Mouse (Mus musculus) layer of hippocampus, postnatal 36 days (tissue): ENCODE measurements around the gene Dcaf8. TPM values are rescaled to one million over a fixed set of nuclear protein-coding genes. Genes with fewer than 3 reads are reported as not detected.
A peak's percentile ranks its signal among the peaks of the same experiment; 100 is the strongest.

Experiments
- DNase-seq, 2 experiments: peaks; one replicate each; pipeline ENCODE4 v3.0.0; 2022
- total RNA-seq, 2 experiments: library from RNA; stranded (reverse); gene quantifications; 2 replicates each; pipeline ENCODE4 v1.2.3; 2021

Dcaf8 gene
- total RNA-seq, 2 experiments from 2014 or later, result 103 to 105 TPM

DNA sequence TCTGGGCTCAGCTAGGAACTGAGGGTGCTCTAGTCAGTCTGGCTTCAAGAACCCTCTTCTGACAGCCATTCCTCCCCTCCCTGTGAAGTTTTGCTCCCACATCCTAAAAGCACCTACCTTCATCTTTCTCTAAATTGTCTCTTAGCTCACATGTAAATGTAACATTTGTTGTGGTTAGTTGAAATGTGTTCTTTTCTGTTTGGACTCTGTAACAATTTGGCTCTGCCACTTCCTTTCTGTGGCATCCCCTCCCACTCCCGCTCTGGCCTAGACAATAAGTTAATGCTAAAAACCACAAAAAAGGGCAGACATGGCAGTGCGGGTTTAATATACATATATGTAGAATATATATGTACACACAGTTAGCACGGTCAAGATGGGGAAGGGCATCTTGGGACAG lies 49.3 kb downstream of the Dcaf8 start:
- DNase-seq, result no peak

DNA sequence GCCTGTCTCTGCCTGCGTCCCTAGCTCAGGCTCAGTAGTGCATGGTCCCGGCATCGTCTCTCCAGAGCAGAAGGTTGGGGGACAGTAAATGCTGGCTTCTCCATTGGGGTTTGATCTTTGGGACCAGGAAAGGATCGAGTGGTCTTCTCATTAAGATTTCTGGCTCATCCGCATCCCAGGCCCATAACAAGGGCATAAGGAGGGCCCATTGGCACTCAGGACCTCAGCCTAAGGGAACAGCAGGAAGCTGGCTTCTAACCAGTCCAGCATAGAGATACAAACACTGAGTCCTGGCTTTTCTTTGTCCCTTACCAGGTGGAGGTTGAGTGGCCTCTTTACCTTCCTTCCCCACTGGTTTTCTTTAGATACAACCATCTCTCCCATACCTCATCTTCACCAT lies 50.0 kb downstream of the Dcaf8 start:
- DNase-seq, result peak in 1 of 2 experiments; percentile 1

DNA sequence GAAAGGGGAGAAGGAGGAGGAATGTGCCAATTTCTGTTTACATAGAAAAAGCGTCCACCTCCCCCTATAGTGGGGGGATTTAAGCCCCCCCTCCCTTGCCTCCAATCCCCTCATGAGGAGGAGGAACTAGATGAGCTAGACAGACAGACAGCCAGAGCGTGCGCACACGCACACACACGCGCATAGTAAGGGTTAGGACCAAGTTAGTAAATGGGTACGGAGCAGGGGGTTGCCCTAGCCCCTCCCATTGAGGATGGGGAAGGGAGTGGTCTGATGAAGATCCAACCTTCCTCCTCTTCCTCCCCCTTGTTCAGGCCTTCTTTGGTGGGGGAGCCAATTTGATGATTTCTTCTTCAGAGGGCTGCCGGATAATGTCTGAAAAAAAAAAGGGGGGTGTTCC lies 50.4 kb downstream of the Dcaf8 start:
- peak in 1 of 2 experiments; percentile 1 for DNase-seq

DNA sequence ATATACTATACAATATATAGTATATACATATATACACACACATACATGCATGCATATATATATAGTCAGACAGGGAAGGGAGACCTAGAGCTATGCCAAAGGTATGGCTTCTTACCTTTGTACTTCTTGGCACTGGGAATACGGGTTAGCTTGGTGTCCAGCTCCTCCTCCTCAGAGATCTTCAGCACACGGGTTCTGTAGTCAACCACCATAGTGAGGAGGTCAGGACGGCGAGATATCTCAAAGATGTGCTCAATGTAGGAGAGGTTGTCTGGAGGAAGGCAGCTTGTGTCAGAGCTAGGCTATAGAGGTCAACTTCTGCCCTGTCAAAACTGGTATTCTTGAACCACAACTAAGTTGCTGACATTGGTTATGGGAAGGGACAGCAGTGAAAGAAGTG lies 51.1 kb downstream of the Dcaf8 start:
- DNase-seq, result no peak

DNA sequence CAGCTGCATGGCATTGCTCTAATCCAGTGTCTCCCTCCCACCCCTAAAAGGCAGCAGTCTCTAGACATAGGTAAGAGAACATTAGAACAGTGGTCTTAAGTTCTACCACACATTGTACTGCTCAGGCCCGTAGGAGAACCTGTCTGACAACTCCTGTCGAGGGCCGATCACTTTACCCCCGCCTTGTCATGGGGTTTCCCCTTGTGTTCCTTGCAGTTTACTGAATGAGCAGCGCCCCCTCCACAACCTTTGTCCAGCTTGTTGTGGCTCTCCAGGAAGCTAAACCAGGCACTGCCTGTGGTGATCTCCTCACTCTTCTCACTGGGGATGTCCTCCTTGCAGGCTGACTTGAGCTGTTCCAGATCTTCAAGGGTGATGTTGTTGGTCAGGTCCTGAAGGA lies 52.3 kb downstream of the Dcaf8 start:
- DNase-seq, result no peak

DNA sequence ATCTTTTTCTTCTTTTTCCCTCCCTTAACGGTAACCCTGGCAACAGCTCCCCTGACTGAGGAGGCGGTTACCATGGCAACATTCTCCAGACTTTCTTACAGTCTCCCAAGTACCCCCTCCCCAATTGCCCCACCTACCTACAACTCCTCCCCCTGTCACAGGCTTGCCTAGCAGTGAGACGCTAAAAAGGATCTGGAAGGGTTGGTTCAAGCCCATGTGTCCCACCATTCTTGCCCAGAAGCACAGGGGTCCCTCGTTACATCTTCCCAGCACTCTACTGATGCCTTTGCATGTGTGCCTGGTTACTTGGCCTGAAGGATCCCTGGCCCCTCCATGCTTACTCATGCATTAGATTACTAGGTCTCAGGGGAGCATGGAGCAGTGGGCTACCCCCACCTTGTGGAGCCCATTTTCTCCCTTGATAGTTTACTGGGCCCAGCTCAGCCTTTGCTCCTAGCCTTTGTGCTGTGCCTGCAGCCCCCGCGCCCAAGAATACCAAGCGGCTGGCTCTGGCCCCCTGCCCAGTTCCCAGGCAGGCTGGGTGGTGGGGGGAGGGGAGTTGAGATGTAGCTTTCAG lies 53.1 kb downstream of the Dcaf8 start:
- peak; percentile 72 to 79 for DNase-seq

DNA sequence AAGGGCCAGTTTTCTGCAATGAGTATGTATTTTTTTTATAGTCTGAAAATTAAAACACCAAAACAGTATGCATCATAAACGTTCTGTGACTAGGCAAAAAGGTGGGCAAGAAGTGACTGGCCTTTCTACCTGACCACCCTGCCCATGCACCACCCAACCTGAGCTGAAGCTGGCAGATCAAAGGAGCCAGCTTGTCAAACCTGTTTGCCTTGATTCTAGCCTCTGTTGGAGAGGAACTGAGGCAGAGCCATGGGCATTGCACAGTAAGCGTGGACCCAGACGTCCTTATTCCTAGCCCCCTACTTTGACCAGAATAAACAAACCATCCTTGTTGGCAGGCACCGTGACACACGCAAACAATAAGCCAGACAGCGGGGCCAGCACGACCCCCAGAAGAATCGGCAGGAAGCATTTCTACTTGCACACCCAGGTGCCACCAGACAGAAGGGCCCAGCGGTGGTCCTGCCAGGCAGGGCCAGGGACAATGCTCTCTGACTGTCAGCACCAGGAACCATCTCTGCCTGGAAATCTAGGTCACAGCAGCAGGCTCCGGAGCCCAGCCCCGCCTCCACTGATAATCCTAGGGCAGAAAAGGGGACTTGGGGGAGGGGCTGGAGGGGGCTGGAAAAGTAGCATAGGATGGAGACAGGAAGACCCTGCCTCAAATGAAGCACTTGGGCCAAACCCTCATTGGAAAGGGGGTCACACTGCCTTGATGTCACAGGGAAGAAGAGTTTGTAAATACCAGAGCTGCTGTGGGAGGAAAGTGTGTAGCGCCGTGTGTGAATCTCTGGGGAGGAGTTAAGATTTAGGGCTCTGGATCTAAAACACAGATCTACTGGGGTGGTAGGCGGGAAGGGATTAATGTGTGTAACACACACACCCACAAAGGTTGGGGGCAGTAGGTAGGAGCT lies 54.3 kb downstream of the Dcaf8 start:
- DNase-seq, result no peak

DNA sequence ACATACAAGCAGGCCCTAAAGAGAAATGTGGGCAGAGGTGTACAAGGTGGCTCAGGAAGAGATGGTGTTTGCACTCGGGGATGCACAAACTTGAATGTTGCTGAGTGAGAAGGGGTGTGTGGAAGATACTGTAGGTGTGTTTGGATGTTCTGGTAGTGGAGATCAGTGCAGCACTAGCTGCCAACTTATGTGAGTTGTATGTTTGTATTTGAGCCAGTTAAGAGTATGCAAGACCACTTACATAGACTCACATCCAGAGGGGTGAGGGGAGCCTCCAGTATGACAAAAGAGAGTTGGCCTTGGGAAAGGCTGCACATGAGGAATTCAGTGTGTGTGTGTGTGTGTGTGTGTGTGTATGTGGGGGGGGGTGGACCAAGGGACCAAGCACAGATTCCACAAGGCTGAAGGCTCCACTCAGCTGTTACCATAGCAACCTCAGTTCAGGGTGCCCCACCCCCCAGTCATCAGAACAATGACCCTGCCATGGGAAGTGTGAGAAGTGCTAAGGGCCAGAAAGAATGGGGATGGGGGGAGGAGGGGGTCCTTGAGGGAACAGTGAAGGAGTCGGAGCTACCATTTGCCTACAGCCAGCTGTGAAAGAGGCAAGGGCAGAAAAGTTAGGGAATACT lies 55.1 kb downstream of the Dcaf8 start:
- no peak for DNase-seq

DNA sequence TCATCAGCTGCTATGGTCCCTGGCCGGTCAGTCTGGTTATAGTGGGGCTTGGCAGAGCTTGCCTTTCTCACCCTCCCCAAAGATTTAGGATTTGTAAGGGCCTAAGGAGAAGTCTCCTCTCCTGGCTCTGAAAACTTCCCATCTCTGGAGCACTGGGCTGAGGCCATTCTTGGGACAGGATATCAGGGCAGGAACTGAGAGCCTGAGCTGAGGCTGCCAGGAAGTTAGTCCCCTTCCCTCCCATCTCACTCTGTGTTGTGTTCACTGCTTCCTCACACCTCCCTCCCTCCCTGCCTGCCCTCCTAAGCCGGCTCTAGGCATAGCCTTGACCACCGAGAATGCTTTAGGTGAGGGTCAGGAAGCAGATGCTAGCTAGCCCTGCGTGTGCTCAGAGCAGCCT lies 55.7 kb downstream of the Dcaf8 start:
- DNase-seq, result no peak

DNA sequence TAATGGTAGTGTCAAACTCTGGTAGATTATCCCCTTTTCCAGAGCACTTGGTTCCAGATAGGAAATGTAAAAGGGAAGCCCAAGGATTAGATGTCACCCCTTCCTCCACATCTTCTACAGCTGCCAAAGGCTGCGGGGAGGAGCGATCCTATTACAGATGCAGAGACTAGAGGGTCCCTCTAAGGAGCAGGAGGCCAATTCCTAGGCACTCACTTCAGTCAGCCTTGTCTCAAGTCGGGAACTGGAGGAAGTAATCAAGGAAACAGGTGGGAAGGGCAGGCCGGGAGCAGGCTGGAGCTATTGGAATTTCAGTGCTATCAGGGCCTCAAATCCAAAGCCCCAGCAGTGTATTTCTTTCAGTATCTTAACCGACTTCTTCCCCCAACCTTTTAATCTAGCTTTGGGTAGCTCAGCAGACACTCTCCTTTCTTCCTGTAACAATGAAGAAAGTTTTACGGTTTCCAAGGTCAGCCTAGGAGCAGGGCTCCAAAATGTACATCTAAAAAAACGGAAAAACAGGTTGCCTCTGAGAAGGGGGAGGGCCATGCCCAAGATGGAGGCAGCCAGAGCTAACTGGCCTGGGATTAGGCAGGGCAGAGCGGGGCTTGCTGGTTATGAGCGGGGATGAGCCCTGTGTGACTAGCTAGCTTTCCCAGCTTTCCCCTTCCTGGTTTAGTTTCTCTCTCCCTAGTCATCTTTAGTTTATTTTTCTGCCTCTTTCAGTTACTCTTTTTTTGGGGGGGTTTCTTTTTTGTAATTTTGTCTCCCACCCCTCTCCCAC lies 56.3 kb downstream of the Dcaf8 start:
- DNase-seq, result no peak

DNA sequence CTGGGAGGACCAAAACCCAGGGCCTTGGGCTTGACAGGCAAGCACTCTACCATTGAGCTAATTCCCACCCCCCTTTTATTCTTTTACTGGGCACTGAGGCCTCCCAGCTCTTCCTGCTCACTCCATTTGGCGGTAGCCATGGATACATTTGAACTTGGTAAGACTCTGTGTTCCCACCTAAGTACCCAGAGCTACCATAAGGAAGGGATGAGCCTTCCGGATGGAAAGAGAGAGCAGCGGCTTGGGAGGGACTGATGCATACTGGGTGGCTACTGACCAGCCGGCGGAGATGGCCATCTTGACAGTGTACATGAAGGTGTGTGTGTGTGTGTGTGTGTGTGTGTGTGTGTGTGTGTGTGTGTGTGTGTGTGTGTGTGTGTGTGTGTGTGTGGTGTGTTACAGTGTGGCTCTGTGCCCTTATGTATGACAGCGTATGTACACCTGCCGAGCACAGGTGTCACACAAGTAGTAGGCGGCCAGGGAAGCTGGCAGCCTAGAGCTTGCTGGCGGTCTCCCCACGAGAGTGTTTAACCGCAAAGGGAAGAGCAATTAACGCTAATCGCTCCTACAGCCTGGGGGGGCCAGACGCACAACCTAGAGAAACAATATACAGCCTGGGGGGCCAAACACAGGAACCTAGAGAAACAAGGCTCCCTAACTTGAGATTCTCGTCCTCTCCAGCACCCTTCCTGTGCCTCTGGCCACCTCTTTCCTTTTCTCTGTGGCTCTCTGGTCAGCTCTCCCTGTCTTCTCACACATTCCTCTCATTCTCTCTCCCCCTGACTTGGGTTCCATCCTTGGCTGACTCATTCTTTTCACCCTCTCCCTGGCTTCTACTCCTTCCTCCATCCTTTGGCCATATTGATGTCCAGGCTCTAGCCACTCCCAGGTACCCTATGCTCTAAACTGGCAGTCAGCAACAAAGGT lies 57.2 kb downstream of the Dcaf8 start:
- no peak for DNase-seq

DNA sequence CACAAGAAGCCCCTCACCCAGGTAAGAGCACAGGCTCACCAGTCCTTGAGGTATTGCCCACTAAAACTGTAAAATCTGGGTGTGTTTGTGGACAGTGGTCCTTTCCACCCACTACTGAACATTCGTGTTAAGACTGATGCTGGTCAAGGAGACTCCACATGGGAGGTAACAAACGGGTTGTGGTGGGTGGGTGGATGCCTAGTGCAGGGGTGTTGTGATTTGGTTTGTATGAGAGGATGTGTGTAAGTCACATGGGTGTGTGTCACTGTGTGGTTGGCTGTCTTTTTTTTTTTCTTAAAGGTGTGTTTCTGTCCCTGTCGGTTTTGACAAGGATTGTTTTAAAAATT lies 57.8 kb downstream of the Dcaf8 start:
- DNase-seq, result no peak

DNA sequence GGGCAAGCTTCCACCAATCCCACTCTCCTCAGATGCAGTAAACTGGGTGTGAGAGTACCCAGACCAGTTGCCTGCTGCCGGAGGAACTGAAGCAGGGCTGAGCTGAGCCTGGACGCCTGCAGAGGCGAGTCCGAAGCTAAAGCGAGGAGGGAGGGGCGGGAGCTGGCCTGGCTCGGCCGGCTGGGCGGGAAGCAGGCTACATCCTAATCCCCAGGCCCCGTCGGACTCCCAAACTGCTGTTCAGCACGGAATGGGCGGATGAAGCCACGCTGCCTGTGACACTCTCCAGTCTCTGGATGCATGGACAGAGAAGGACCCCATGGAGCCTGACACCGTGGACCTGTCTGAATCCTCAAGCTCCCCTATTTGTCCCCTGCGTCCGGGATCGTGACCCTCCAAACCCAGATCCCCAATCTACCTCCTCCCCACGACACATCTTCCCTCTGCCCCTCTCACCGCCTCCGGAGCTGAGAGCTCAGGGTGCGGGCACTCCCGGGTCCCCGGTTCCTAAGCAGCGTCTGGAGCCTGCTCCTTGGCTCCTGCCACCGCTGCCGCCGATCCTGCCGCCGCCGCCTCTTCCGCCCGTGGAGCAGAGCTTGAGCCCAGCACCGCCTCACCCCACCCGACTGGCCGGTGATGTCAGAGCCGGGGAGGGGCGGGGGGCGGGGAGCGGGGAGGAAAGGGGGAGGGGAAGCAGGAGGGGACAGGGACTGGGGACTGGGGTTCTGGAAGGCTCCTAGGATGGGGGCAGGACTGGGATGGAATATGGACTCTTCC lies 58.4 kb downstream of the Dcaf8 start, which contains the start of gene Pea15a:
Pea15a (minus strand) TSS at position 664 of the 777 bp plus-strand sequence.
- DNase-seq, result peak; percentile 82 to 84

DNA sequence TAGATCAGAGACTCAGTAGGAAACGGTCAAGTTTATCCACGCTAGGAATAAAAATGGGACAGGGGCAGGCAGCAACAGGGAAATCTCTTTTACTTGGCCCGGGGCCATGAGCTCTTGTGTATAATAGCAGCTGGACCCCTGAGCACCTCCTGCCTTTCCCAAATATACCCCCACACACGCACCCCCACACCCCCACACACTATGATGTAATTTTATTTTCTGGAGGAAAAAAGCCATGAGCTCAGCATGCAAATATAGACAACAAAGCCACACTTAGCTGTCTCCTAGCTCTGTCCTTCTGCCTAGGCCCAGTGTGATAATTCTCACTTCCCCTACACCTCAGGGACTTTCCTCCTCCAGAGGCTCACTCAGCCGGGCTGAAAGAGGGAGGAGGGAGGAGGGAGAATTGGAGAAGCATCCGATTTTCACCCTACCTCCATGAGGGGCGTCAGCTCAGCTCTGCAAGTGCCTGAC lies 59.3 kb downstream of the Dcaf8 start:
- no peak for DNase-seq

DNA sequence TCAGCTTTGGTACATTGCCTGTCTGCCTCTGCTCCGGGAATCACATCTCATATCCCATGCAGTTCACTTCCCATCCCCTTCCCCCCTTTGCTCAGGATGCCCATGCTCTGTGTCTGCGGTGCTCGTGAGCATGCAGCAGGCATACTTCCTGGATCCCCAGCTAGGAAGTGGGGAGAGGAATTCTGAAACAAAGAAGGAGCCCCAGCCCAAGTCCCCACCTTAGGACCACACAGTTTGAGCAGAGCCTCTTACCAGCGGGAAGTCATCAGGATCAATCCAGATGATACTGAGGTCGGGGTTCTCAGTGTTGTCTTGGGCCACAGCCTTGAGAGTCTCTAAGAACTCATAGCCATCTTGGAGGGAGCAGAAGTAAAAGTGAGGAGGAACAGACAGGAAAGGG lies 64.9 kb downstream of the Dcaf8 start:
- DNase-seq, result no peak

DNA sequence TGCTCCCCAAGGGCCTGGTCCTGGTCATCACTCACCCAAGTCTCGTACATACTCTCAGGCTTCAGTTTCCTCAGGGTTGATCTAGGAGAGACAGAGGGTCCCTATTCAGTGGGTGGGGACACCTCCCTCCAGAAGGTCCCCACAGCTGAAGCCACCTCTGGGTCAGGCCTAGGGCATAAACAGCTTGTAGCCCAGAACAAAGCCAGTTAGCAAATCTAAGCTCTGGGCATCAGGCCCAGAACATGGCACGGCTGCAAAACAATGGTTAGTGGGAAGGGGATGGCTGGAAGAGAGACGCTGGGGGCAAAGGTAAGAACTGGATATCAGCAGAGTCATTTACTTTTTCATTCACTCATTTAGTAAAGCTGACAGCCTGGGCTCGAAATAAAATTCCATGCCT lies 65.9 kb downstream of the Dcaf8 start:
- no peak for DNase-seq

DNA sequence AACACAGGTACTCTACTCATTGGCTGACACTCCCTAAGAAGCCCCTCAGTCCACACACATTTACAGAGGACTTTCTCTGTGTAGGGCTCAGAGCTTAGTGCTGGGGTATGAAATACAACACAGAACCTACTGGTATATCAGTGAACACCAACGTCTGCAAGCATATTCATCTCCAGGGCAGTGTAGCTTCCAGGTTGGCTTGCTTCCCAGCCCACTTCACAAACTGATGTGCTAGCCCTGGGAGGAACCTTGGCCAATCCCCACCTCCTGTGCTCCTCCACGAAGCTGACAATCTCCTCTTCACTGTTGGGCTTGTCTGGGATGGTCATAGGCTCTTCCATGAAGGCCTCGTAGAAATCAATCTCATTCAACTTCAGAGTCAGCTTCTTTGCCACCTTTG lies 66.9 kb downstream of the Dcaf8 start:
- no peak for DNase-seq

DNA sequence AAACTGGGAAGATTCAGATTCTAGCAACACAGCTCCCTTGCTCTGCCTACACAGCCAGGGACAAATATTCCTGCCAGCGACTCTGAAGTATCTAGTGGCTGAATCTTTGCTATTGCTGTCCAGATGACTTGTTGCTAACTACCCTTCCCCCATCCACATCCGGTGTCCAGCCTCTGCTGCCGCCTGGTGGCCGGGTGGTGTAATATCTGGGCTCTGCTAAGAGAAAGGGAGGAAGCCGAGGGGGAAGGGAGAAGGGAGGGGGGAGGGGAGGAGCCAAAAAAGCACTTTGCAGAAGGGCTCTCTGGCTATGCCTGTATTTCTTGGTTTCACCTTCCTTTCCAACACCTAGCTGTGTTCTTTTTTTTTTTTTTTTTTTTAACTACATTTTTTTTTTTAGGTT lies 69.3 kb downstream of the Dcaf8 start:
- DNase-seq, result peak; percentile 93 to 94

DNA sequence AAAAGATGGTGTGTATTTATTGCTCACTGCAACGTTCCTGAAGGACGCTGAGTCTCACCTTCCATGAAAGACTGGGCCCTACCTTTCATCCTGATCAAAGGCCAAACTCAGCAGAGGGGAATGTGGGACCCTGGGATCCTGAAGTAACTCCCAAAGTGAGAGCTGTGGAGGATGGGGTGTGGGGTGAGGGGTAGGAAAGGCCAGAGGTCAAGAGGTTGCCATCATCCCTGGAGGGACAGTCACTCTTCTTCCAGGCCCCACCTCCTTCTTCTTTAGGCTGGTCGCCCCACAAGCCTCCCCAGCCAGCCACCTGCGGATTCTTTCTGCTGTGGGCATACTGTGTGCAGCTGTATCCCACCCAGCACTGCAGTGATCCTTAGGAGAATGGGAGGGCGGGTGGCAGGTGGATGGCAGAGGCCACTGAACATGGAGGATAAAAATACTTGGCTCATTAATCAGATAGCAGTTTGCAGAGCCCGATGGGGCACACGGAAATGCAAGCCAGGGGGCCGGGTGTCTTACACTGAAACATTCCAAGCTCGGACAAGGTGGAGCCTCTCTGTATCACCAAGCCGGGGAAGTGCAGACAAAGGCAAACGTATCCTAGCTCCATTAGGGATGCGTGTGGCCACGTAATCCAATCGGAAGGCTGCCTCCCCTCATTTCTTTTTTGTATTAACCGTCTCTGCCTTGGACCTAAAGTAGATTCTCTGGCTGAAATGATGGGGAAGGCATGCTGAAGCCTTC lies 70.5 kb downstream of the Dcaf8 start:
- DNase-seq, result no peak
